Mouse (Mus musculus) layer of hippocampus, adult 8-10 months (tissue): ENCODE measurements at regions not wholly inside any gene's neighbourhood (a gene's known extent, or its start where the extent isn't known, plus 50 kb on each side); places are given as distances from the start of the nearest gene placed in this dataset.
"Not testable (repeated sequence)": the region's sequence is repeated elsewhere in the genome, so short reads cannot be mapped to it uniquely, and the experiment has no call there.

Source experiments
- DNase-seq, 2 experiments: peaks; one replicate each; pipeline ENCODE4 v3.0.0; 2022; ENCODE audit warnings: low spot score in 2 of 2

- no peak for DNase-seq
These were observed 78.9 kb downstream of the Smgc start for GRCm38 (mm10) chr15:91916946-91917345.

- DNase-seq, result no peak
These were observed 79.8 kb downstream of the Smgc start for GRCm38 (mm10) chr15:91917877-91918276.

- DNase-seq, result no peak
These were observed 86.5 kb downstream of the Smgc start for GRCm38 (mm10) chr15:91924542-91924941.

DNA sequence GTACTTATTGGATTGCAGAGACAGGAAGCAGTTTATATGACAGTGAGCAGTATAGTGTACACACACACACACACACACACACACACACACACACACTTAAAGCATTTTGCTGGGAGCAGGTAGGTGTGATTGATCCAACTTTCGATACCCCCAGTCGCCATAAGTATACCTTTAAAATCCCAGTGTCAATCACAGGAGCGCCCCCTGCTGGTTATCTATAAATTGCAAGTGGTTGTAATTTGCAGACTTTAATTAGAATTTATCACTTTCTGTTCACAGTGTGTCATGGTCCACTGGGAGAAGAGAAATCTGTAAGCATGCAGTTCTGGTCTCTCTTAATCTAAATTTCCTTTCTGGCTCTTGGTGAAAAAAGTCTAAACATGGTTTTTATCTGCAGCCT is 89.4 kb downstream of the Smgc start:
- no peak for DNase-seq

DNA sequence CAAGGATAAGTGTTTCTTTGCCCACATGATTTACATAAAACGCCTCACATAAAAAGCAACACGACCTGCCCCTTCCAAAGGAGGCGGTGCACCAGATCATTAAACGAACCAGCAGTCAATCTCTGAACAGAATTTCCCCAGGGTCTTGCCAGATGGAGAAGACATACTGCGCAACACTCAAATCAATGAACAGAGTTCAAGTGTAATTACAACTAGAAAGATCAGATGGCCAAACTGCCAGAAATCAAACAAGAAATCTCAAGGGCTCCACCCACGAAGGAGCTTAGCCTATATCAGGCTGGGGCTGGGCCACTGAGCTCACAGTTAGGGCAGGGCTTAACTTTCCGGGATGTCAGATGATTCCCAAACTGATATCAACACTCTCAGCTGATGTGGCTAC is 90.4 kb downstream of the Smgc start:
- DNase-seq, result no peak

DNA sequence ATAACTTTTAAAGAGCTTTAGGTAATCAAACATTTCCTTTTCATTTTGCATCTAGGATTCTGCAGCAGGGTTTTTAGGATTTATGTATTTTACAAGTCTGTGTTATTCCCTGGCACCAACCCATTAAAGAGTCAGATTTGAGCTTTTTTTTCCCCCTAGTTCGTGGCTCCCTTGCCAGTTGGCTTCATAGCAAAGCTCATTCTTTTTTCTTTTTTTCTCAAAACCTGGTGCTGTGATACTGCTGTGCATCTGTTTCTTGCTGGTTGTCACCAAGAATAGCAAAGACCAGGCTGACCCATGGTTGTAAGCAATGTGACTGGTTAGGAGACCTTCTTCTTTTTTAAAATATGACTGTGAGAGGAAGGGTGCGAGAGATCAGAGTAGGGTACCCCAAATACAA is 93.7 kb upstream of the Cntn1 start:
- DNase-seq, result no peak

DNA sequence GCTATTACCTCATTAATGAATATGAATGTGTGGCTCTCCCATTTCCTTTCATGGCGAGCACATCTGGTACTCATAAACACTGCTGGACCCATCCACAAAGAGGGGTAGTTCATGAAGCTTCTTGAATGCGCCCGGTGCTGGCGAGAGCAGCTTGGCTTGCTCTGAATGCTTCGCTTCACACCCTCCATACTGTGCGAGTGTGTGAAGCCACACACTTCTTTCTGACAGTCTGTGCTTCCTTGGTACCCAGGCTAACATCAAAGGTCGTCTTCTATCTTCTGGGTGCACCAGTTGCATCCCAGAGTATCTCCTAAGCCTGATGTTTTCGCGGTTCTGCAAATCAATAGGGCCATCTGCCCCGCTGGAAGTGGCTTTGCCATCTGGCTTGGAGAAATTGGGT is 85.8 kb upstream of the Cntn1 start:
- DNase-seq, result peak; percentile 4 to 11

DNA sequence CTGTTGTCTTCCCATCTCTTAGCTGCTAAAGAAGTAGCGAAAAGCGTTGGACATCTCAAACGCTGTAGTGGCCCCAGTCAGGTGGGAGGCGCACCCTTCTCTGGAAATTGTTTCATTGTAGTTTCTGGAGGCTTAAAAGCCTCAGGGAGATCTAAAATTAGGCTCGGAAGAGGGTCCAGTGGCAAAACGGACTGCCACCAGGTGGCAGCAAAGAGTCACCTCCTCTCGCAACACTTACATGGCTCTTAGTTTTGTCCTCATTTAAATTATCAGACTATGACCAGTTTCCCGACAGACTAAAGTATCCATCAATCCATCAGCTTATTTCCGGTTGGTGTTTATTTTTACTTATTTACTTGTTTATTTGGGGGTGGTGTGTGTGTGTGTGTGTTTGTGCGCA is 81.6 kb upstream of the Cntn1 start:
- peak; percentile 38 to 83 for DNase-seq

- no peak for DNase-seq
These were observed 79.6 kb upstream of the Cntn1 start for GRCm38 (mm10) chr15:91971411-91971810.

- DNase-seq, result no peak
These were observed 79.1 kb upstream of the Cntn1 start for GRCm38 (mm10) chr15:91971846-91972245.

GRCm38 (mm10) chr15:91975606-91976005 is 75.4 kb upstream of the Cntn1 start:
- no peak for DNase-seq

DNA sequence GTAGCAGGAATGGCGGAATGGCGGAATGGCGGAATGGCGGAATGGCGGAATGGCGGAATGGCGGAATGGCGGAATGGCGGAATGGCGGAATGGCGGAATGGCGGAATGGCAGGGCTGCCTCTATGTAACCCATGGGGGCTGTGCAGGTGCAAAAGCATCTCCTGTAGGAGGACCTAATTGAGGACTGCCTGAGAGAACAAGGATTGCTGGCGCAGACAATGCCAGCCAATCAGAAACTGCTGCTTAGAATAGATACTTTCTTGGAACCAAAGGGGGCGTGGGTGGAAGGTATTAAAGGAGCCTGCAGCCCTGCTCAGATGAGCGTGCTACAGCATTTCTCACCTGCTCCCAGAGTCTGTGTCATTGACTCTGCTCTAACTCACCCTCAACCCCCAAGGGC is 67.8 kb upstream of the Cntn1 start:
- not testable (repeated sequence) for DNase-seq

DNA sequence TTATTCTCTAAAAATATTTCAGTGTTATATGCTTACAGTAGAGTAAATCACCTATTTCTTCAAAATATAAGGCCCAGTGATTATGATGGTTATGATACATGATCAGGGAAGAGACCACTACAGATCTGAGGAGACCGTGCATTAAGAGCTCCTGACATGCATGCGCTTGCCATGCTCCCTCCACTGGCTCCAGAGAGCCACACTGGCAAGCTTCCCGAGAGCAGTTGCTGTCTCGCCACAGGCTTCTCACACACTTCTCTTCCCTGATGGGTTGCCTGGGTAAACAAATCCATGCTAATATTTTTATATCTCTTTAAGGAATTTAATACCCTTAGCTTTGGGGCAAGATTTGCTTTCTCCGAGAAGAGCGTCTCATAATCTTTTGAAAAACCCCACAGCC is 50.9 kb upstream of the Cntn1 start:
- DNase-seq, result no peak
